Mouse (Mus musculus) embryonic facial prominence, embryonic 12.5 days (tissue): ENCODE results near the gene Hoxb3. TPM values are rescaled to one million over a fixed set of nuclear protein-coding genes. Genes with fewer than 3 reads are reported as not detected.

Experiments
- ATAC-seq: fragments of 200-750 bp; cut with Nextera tagmentation; 2 replicates; pipeline ENCODE4 v1.8.0; 2017; ENCODE audit not compliant: insufficient number of reproducible peaks, insufficient read depth, low FRiP score, low TSS enrichment
- H3K27ac ChIP-seq: fragments of 300-500 bp; sonication (generic); 2 replicates; pipeline ENCODE4 v1.5.1; 2016; ENCODE audit warnings: mild to moderate bottlenecking
- H3K27me3 ChIP-seq: fragments of 300-500 bp; sonication (generic); 2 replicates; pipeline ENCODE4 v1.6.1; 2016; ENCODE audit warnings: mild to moderate bottlenecking, moderate library complexity
- H3K36me3 ChIP-seq: fragments of 300-500 bp; sonication (generic); 2 replicates; pipeline ENCODE4 v1.6.1; 2016; ENCODE audit warnings: mild to moderate bottlenecking
- H3K4me1 ChIP-seq: fragments of 300-500 bp; sonication (generic); 2 replicates; pipeline ENCODE4 v1.6.1; 2016
- H3K4me2 ChIP-seq: fragments of 300-500 bp; sonication (generic); replicated peaks from 2 replicates; pipeline ENCODE4 v1.6.1; 2016; ENCODE audit warnings: mild to moderate bottlenecking, moderate library complexity
- H3K4me3 ChIP-seq: fragments of 300-500 bp; sonication (generic); 2 replicates; pipeline ENCODE4 v1.5.1; 2016; ENCODE audit warnings: mild to moderate bottlenecking
- H3K9ac ChIP-seq: fragments of 300-500 bp; sonication (generic); 2 replicates; pipeline ENCODE4 v1.6.1; 2016; ENCODE audit warnings: mild to moderate bottlenecking, moderate library complexity
- H3K9me3 ChIP-seq: fragments of 300-500 bp; sonication (generic); 2 replicates; pipeline ENCODE4 v1.6.1; 2016; ENCODE audit warnings: mild to moderate bottlenecking, moderate library complexity
- WGBS: fragments of 180-500 bp; shearing (Covaris S2); methylation state at CpG from one replicate; pipeline ENCODE4 v1.1.7; 2016; 5-methylcytosine and 5-hydroxymethylcytosine counted together
- microRNA counts: library from miRNA; unstranded; fragments of <30 nt; microRNA quantifications from one replicate; lab custom pipeline; 2017
- microRNA-seq: library from miRNA; unstranded; fragments of <30 nt; microRNA quantifications from one replicate; pipeline ENCODE4, GENCODE M21; 2017
- polyA plus RNA-seq: library from polyadenylated mRNA; unstranded; fragments of >200 nt; fragmentation: Nextera tagmentation; extraction: Ambion mirVana; gene quantifications from 2 replicates; pipeline ENCODE4 v1.2.1, GENCODE M21; 2016

Hoxb3 gene
- polyA plus RNA-seq, 1 experiment from 2014 or later = 0.87 TPM

- Histone ChIP-seq H3K27ac (no peak overlapping the region), H3K4me3 (no peak overlapping the region), H3K36me3 (no peaks in the 10 kb centered on the region), H3K9me3 (no peaks in the 10 kb centered on the region), H3K9ac (no peak overlapping the region), H3K4me2 (no peak overlapping the region), H3K4me1 (no peaks in the 10 kb centered on the region), H3K27me3 (peaks cover 23% of the 10 kb centered on the region)
- ATAC-seq = no peak
- 56% methylated on average over 5 of the region's 5 CpGs for WGBS
These were observed 60.3 kb downstream of the Hoxb3 start for GRCm38 (mm10) chr11:96383381-96383780.

GRCm38 (mm10) chr11:96387635-96388034, 64.5 kb downstream of the Hoxb3 start:
- Histone ChIP-seq H3K4me1 (no peaks in the 10 kb centered on the region), H3K9ac (no peak overlapping the region), H3K4me3 (no peak overlapping the region), H3K36me3 (no peaks in the 10 kb centered on the region), H3K4me2 (no peak overlapping the region), H3K27me3 (peaks cover 1% of the 10 kb centered on the region; the same call in 1 of the 2 replicates), H3K9me3 (no peaks in the 10 kb centered on the region), H3K27ac (no peak overlapping the region)
- no peak for ATAC-seq
- WGBS = 75% methylated on average over 2 of the region's 2 CpGs

- H3K27ac ChIP-seq = no peak overlapping the region
- ATAC-seq = no peak
- H3K4me1 ChIP-seq = peaks cover 12% of the 10 kb centered on the region
- no peaks in the 10 kb centered on the region for H3K9me3 ChIP-seq
- WGBS = 10% methylated on average over 15 of the region's 15 CpGs
- no peaks in the 10 kb centered on the region for H3K36me3 ChIP-seq
- no peak overlapping the region for H3K4me3 ChIP-seq
- no peak overlapping the region for H3K9ac ChIP-seq
- H3K4me2 ChIP-seq = 0 out of 2 replicates have a peak overlapping the region, but pooled peaks have one; percentile 6
- peaks cover 9% of the 10 kb centered on the region; the same call in 1 of the 2 replicates for H3K27me3 ChIP-seq
These were observed 73.9 kb downstream of the Hoxb3 start for GRCm38 (mm10) chr11:96396772-96397626.

MicroRNA genes within 50 kb of the gene (microRNA counts, 519-probe panel; counts per million panel counts)
- microRNA mmu-miR-10a (lab: Ali Mortazavi, UCI) = 460 counts per million, percentile 65 among the panel's probes with 10 or more counts

Small RNAs within 50 kb of the gene (microRNA-seq; reads per million reads assigned to microRNA genes)
- 545 reads per million, percentile 70 among the genes with 10 or more reads in this experiment for gene Mir10a

Other genes starting within 250 kb of the Hoxb3 start
- 494 and 532 TPM in 2 replicates for gene Atp5g1, start 247.7 kb upstream of the Hoxb3 start, polyA plus RNA-seq
- gene Calcoco2, start 211.4 kb upstream of the Hoxb3 start, polyA plus RNA-seq = not detected in 2 replicates
- 0.12 TPM in 1 of 2 replicates, not detected in the other for gene Ttll6, start 189.5 kb upstream of the Hoxb3 start, polyA plus RNA-seq
- gene Hoxb13, start 129.0 kb upstream of the Hoxb3 start, polyA plus RNA-seq = not detected in 2 replicates
- gene Hoxb9, start 51.9 kb upstream of the Hoxb3 start, polyA plus RNA-seq = 0.09 TPM in 2 replicates
- not detected in 2 replicates for gene Hoxb8, start 41.4 kb upstream of the Hoxb3 start, polyA plus RNA-seq
- not detected in 2 replicates for gene Hoxb7, start 36.7 kb upstream of the Hoxb3 start, polyA plus RNA-seq
- gene Hoxb6, start 30.9 kb upstream of the Hoxb3 start, polyA plus RNA-seq = not detected in 2 replicates
- gene Hoxb5, start 20.0 kb upstream of the Hoxb3 start, polyA plus RNA-seq = 0.38 TPM in 1 of 2 replicates, not detected in the other
- 0.22 TPM in 1 of 2 replicates, not detected in the other for gene Hoxb4, start 5.1 kb upstream of the Hoxb3 start, polyA plus RNA-seq
- gene Hoxb2, start 27.2 kb downstream of the Hoxb3 start, polyA plus RNA-seq = 3.9 and 6.5 TPM in 2 replicates
- gene Hoxb1, start 42.4 kb downstream of the Hoxb3 start, polyA plus RNA-seq = 0.08 and 0.18 TPM in 2 replicates
- 0.32 and 0.50 TPM in 2 replicates for gene Skap1, start 141.3 kb downstream of the Hoxb3 start, polyA plus RNA-seq